Mouse (Mus musculus) small intestine, adult 2 months (tissue): ENCODE data around the gene Sox18.

Experiments used
- CTCF ChIP-seq: fragments of 200-500 bp; IDR thresholded peaks from 2 replicates; pipeline ENCODE4 v1.5.1; 2012; ENCODE audit warnings: low read depth, mild to moderate bottlenecking, control low read depth, inconsistent platforms, low read length, moderate library complexity, mixed read lengths; ENCODE audit not compliant: insufficient replicate concordance, insufficient read length; ENCODE audit errors: extremely low read depth
- POLR2A ChIP-seq: fragments of 200-500 bp; IDR thresholded peaks from 2 replicates; pipeline ENCODE4 v1.6.1; 2012; ENCODE audit warnings: low read depth, mild to moderate bottlenecking, control low read depth, inconsistent platforms, low read length, moderate library complexity

DNA sequence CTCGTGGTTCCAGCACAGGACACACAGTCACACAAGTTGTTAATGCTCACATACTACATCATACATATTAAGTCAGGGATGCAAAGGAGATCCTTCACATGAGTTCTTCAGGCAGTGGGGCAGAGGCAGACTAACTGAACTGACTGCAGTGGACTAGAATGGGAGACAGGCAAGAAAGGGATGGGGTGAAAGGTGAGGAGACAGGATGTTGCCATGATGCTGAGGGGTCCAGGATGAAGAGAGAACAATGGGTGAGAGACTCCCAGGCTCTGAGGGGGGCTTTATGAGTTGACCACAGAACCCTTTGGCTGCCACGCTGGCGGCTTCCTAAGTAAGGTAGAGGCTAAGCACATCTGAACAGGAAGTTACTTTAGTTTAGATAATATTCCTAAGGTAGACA lies 23.1 kb upstream of the Sox18 start:
- TF ChIP-seq CTCF: no peak
- no peak for TF ChIP-seq POLR2A
